Mouse (Mus musculus): ENCODE data around the gene Rinl. TPM values are rescaled to one million over a fixed set of nuclear protein-coding genes. Genes with fewer than 3 reads are reported as not detected.

Gene Rinl
- polyA plus RNA-seq, 1 experiment from 2014 or later: 2.5 TPM

- whole genome bisulfite sequencing: 42% methylated on average over 12 of the region's 12 CpGs
- Histone ChIP-seq H3K9ac (ENCODE audit: low read depth, low read length) (no peak overlapping the region), H3K27ac (ENCODE audit: low read depth, low read length) (peak overlapping the region; percentile 66), H3K4me2 (replicated peaks; ENCODE audit: low read depth, low read length) (no peak overlapping the region), H3K36me3 (ENCODE audit: control insufficient read depth, insufficient read depth, low read length) (peaks cover 40% of the 10 kb centered on the region), H3K27me3 (ENCODE audit: control insufficient read depth, insufficient read depth, low read length) (no peaks in the 10 kb centered on the region), H3K4me3 (ENCODE audit: low read depth, low read length) (no peak overlapping the region), H3K9me3 (ENCODE audit: control insufficient read depth, low read length) (no peaks in the 10 kb centered on the region), H3K4me1 (replicated peaks; ENCODE audit: control insufficient read depth, insufficient read depth, low read length) (peaks cover 21% of the 10 kb centered on the region)
- ATAC-seq (ENCODE audit: low FRiP score): peak; percentile 76
- peak; percentile 72 for DNase-seq (ENCODE audit: low spot score)
Measured at GRCm38 (mm10) chr7:28820358-28821260, 31.8 kb downstream of the Rinl start.

DNA sequence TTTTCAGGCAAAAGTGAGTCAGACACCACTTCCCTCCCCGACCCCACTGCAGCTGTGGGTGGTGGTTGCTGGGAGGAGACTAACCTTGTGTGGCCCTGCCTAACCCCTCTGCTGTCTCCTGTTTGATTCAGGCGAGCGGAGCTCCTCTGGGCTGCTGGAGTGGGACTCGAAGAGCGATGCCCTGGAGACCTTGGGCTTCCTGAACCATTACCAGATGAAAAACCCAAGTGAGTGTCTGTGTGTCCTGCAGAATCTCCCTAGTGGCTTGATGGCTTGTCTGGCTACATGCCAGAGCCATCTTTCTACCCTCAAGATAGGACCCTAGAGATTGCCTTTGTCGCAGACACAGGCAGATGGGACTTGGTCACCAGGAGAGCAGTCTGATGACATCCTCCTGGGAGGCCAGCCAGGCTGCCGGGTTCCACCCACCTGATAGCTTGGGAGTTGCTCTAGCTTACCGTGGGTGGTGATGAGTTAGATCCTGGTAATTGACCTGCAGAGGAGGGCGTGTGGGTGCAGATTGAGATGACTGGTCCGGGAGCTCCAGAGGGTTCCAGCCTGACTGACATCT lies 32.6 kb downstream of the Rinl start:
- Histone ChIP-seq H3K4me3 (ENCODE audit: low read depth, low read length) (no peak overlapping the region), H3K4me1 (replicated peaks; ENCODE audit: control insufficient read depth, insufficient read depth, low read length) (peaks cover 18% of the 10 kb centered on the region), H3K4me2 (replicated peaks; ENCODE audit: low read depth, low read length) (no peak overlapping the region), H3K9ac (ENCODE audit: low read depth, low read length) (no peak overlapping the region), H3K27ac (ENCODE audit: low read depth, low read length) (peak overlapping the region; percentile 66), H3K9me3 (ENCODE audit: control insufficient read depth, low read length) (no peaks in the 10 kb centered on the region), H3K27me3 (ENCODE audit: control insufficient read depth, insufficient read depth, low read length) (no peaks in the 10 kb centered on the region), H3K36me3 (ENCODE audit: control insufficient read depth, insufficient read depth, low read length) (peaks cover 35% of the 10 kb centered on the region)
- no peak for DNase-seq (ENCODE audit: low spot score)
- 71% methylated on average over 10 of the region's 10 CpGs for WGBS
- ATAC-seq (ENCODE audit: low FRiP score): no peak

DNA sequence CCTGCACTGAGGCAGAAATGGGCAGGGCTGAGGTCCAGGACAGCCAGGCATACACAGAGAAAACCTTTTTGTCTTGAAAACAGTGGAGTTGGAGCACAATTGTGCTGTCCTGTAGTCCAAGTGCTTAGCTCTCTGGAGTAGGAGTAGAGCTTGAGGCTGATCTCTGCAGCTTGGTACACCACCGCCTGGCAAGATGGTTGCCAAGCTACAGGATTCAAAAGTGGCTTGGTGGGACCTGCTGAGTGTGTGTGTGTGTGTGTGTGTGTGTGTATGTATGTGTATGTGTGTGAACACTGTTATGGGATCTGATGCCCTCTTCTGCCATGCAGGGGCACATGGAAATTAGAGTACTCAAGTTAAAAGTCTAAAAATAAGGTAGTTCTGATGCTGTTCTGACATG lies 33.8 kb downstream of the Rinl start:
- Histone ChIP-seq H3K9me3 (ENCODE audit: control insufficient read depth, low read length) (no peaks in the 10 kb centered on the region), H3K4me1 (replicated peaks; ENCODE audit: control insufficient read depth, insufficient read depth, low read length) (peaks cover 16% of the 10 kb centered on the region), H3K9ac (ENCODE audit: low read depth, low read length) (no peak overlapping the region), H3K27me3 (ENCODE audit: control insufficient read depth, insufficient read depth, low read length) (no peaks in the 10 kb centered on the region), H3K4me3 (ENCODE audit: low read depth, low read length) (no peak overlapping the region), H3K4me2 (replicated peaks; ENCODE audit: low read depth, low read length) (no peak overlapping the region), H3K27ac (ENCODE audit: low read depth, low read length) (0 out of 2 replicates have a peak overlapping the region, but pooled peaks have one; percentile 6), H3K36me3 (ENCODE audit: control insufficient read depth, insufficient read depth, low read length) (peaks cover 27% of the 10 kb centered on the region)
- no peak for DNase-seq (ENCODE audit: low spot score)
- 68% methylated on average over 1 of the region's 1 CpGs for WGBS
- no peak for ATAC-seq (ENCODE audit: low FRiP score)

DNA sequence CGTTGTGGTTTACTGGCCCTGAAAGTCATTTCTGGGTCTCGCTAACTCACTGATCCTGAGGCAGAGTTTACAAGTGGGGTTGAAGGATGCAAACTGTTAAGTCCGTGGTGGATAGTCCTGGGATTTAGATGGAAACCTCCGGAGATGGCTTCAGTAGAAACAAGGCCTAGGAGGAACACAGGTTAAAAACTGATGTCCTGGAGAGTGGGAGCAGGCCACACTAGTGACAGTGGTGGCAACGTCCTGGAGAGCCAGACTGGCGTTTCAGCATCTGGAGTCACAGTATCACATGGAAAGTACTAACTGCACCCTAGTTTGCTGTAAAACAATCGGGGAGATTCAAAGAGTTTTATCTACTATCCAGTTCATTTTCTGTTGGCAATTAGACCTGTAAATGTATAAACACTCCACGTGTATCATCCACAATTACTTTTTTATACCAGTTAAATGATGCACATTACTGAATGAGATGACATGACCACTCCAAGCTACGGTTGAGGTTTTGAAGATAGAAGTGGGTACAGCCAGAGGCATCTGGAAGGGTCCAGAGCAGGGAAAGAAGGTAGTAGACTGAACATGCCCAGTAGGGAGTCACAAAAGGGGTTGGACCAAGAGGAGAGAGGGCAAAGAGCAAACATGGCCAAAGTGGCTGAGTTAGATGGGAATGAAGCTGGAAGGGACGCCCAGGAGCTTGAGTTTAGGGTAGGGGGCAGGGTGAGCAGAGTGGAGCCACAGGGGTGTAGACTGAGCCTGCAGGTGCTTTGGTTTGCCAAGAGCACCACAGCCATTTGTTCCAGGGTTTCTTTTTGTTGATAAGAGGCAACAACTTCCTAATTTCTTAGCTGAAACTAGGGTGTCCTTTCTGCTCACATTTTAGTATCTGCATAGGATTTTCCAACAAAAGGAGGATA lies 34.5 kb downstream of the Rinl start:
- ATAC-seq (ENCODE audit: low FRiP score): no peak
- WGBS: 58% methylated on average over 10 of the region's 10 CpGs
- no peak overlapping the region for H3K9ac ChIP-seq (ENCODE audit: low read depth, low read length)
- H3K27ac ChIP-seq (ENCODE audit: low read depth, low read length): peak overlapping the region; percentile 6; the same call in 1 of the 2 replicates
- peaks cover 15% of the 10 kb centered on the region for H3K4me1 ChIP-seq (replicated peaks; ENCODE audit: control insufficient read depth, insufficient read depth, low read length)
- H3K4me2 ChIP-seq (replicated peaks; ENCODE audit: low read depth, low read length): no peak overlapping the region
- no peak overlapping the region for H3K4me3 ChIP-seq (ENCODE audit: low read depth, low read length)
- no peaks in the 10 kb centered on the region for H3K27me3 ChIP-seq (ENCODE audit: control insufficient read depth, insufficient read depth, low read length)
- peaks cover 24% of the 10 kb centered on the region for H3K36me3 ChIP-seq (ENCODE audit: control insufficient read depth, insufficient read depth, low read length)
- H3K9me3 ChIP-seq (ENCODE audit: control insufficient read depth, low read length): no peaks in the 10 kb centered on the region
- no peak for DNase-seq (ENCODE audit: low spot score)

GRCm38 (mm10) chr7:28823932-28824331 lies 35.2 kb downstream of the Rinl start:
- ATAC-seq (ENCODE audit: low FRiP score) (no peak), DNase-seq (ENCODE audit: low spot score) (no peak)
- Histone ChIP-seq H3K27me3 (ENCODE audit: control insufficient read depth, insufficient read depth, low read length) (no peaks in the 10 kb centered on the region), H3K4me2 (replicated peaks; ENCODE audit: low read depth, low read length) (no peak overlapping the region), H3K4me1 (replicated peaks; ENCODE audit: control insufficient read depth, insufficient read depth, low read length) (peaks cover 9% of the 10 kb centered on the region; the same call in 1 of the 2 replicates), H3K9ac (ENCODE audit: low read depth, low read length) (no peak overlapping the region), H3K36me3 (ENCODE audit: control insufficient read depth, insufficient read depth, low read length) (peaks cover 20% of the 10 kb centered on the region), H3K9me3 (ENCODE audit: control insufficient read depth, low read length) (no peaks in the 10 kb centered on the region), H3K27ac (ENCODE audit: low read depth, low read length) (peak overlapping the region; percentile 32; the same call in 1 of the 2 replicates), H3K4me3 (ENCODE audit: low read depth, low read length) (no peak overlapping the region)
- WGBS: 69% methylated on average over 2 of the region's 2 CpGs

DNA sequence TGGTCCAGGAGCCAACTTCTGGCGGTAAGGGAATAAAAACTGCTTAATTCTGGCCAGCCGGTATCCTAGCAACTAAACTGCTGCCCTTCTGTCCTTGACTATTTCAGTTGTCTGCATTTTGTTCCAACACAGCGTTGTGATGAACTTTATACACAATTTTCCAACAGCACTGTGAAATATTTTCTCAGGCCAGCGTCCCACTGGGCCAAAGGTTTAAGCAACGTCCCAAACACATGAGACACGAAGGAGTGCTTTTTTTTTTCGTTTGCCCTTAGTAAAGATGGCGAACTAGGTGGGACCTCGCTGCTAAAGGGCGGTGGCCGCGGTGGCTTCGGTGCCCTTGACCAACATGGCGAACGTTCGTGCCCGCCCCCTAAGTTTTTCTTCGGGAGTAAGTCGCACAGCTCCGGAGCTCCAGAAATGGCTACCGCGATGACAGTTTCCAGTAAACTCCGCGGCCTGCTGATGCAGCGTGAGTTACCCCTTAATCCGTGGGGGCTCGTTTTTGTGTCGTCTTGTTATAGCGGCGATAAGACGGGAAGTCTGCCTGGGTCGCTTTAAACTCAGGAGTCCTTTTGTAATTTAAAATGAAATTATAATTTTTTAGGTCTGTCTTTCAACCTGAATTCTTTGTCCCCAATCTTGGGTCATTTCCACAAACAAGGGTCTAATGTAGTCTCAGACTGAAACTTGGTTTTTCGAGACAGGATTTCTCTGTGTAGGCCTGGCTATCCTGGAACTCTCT lies 36.3 kb downstream of the Rinl start, which contains the start of gene Ech1:
TSS of gene Ech1 (plus strand) at position 277 of the 745 bp plus-strand sequence.
- Histone ChIP-seq H3K9me3 (ENCODE audit: control insufficient read depth, low read length) (no peaks in the 10 kb centered on the region), H3K9ac (ENCODE audit: low read depth, low read length) (peak within 1 kb of the TSS; percentile 62), H3K4me2 (replicated peaks; ENCODE audit: low read depth, low read length) (peak within 1 kb of the TSS; percentile 39), H3K27ac (ENCODE audit: low read depth, low read length) (peak within 1 kb of the TSS; percentile 32), H3K4me1 (replicated peaks; ENCODE audit: control insufficient read depth, insufficient read depth, low read length) (0 out of 2 replicates have a peak, but pooled peaks cover 1% of the 10 kb centered on the region), H3K4me3 (ENCODE audit: low read depth, low read length) (peak within 1 kb of the TSS; percentile 40), H3K27me3 (ENCODE audit: control insufficient read depth, insufficient read depth, low read length) (no peaks in the 10 kb centered on the region), H3K36me3 (ENCODE audit: control insufficient read depth, insufficient read depth, low read length) (peaks cover 14% of the 10 kb centered on the region)
- ATAC-seq (ENCODE audit: low FRiP score) (peak; percentile 70), DNase-seq (ENCODE audit: low spot score) (peak; percentile 93)
- whole genome bisulfite sequencing: 3% methylated on average over 33 of the region's 33 CpGs

DNA sequence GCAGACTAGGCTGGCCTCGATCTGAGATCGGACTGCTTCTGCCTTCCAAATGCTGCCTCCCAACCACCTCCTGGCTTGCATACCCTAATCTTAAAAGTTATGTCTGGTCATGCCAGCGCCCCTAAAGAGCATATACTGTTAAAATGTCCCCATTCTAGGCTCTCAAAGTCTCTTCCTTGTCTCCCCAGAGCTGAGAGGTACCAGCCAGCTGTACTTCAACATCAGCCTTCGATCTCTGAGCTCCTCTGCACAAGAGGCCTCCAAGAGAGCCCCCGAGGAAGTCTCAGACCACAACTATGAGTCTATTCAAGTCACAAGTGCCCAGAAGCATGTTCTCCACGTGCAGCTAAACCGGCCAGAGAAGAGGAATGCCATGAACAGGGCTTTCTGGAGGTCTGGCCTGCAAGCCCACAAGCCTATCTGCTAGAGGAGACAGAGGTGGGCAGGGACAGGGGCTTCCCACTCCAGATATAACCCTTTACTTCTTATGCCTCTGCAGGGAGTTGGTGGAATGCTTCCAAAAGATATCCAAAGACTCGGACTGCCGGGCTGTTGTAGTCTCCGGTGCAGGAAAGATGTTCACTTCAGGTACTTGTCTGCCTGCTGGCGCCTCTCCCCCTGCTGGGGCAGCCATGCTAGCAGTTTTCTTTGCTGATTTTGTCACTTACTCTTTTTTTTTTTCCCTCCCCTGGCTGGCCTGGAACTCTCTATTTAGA lies 37.1 kb downstream of the Rinl start:
- H3K4me3 ChIP-seq (ENCODE audit: low read depth, low read length): peak overlapping the region; percentile 40
- H3K4me2 ChIP-seq (replicated peaks; ENCODE audit: low read depth, low read length): peak overlapping the region; percentile 39
- no peaks in the 10 kb centered on the region for H3K4me1 ChIP-seq (replicated peaks; ENCODE audit: control insufficient read depth, insufficient read depth, low read length)
- DNase-seq (ENCODE audit: low spot score) (no peak), ATAC-seq (ENCODE audit: low FRiP score) (no peak)
- no peaks in the 10 kb centered on the region for H3K9me3 ChIP-seq (ENCODE audit: control insufficient read depth, low read length)
- H3K27ac ChIP-seq (ENCODE audit: low read depth, low read length): 0 out of 2 replicates have a peak overlapping the region, but pooled peaks have one; percentile 4
- WGBS: 69% methylated on average over 11 of the region's 11 CpGs
- no peaks in the 10 kb centered on the region for H3K27me3 ChIP-seq (ENCODE audit: control insufficient read depth, insufficient read depth, low read length)
- peaks cover 13% of the 10 kb centered on the region for H3K36me3 ChIP-seq (ENCODE audit: control insufficient read depth, insufficient read depth, low read length)
- H3K9ac ChIP-seq (ENCODE audit: low read depth, low read length): peak overlapping the region; percentile 62

All from hindbrain, embryonic 11.5 days (tissue).